Mouse (Mus musculus): Measurements from ENCODE around the gene Uimc1. TPM values are rescaled to one million over a fixed set of nuclear protein-coding genes. Genes with fewer than 3 reads are reported as not detected.

The Uimc1 gene
- polyA plus RNA-seq, 1 experiment = 70.3 TPM

- 15% methylated on average over 8 of the region's 8 CpGs for WGBS
- no peak overlapping the region for H3K27ac ChIP-seq (ENCODE audit: control insufficient read depth, insufficient read depth, low read depth, low read length, poor library complexity)
- TF ChIP-seq POLR2A (IDR thresholded peaks at IDR 0.05; ENCODE audit: borderline replicate concordance, control insufficient read depth, low read depth, low read length) = no peak
- no peak for TF ChIP-seq CTCF (IDR thresholded peaks at IDR 0.05; ENCODE audit: control insufficient read depth, insufficient read depth, low read length)
Measured at GRCm38 (mm10) chr13:54983001-54983400, 117.1 kb downstream of the Uimc1 start.

DNA sequence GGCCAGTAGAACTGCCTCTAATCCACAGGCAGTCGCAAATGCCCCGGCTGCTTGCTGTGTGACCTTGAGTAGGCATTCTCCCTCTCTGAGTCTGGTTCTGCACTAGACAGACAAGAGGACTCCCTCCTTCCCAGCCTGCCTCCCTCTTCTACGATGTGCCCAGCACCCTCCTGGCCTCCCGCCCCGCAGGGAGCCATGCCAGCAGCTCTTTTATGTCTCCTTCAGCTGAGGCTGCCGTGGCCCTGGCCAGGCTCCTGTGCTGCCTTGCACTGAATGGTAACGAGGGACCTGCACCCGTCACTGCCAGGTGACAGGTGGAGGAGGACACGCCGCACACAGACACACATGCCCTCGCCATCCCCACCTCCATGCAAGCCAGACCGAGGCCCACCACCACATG, 119.1 kb downstream of the Uimc1 start:
- TF ChIP-seq CTCF (IDR thresholded peaks at IDR 0.05; ENCODE audit: control insufficient read depth, insufficient read depth, low read length) = no peak
- no peak; the same call in 1 of the 2 replicates for TF ChIP-seq POLR2A (IDR thresholded peaks at IDR 0.05; ENCODE audit: borderline replicate concordance, control insufficient read depth, low read depth, low read length)
- 82% methylated on average over 12 of the region's 12 CpGs for WGBS
- no peaks in the 10 kb centered on the region for H3K4me1 ChIP-seq (ENCODE audit: control insufficient read depth, insufficient read depth, low read length)
- H3K4me3 ChIP-seq (replicated peaks; ENCODE audit: control insufficient read depth, low read depth, low read length) = no peak overlapping the region
- no peak overlapping the region for H3K27ac ChIP-seq (ENCODE audit: control insufficient read depth, insufficient read depth, low read depth, low read length, poor library complexity)

More at GRCm38 (mm10) chr13:54983001-54983400, 117.1 kb downstream of the Uimc1 start:
- Histone ChIP-seq H3K4me3 (replicated peaks; ENCODE audit: control insufficient read depth, low read depth, low read length) (no peak overlapping the region), H3K4me1 (ENCODE audit: control insufficient read depth, insufficient read depth, low read length) (peaks cover 1% of the 10 kb centered on the region; the same call in 1 of the 2 replicates)

DNA sequence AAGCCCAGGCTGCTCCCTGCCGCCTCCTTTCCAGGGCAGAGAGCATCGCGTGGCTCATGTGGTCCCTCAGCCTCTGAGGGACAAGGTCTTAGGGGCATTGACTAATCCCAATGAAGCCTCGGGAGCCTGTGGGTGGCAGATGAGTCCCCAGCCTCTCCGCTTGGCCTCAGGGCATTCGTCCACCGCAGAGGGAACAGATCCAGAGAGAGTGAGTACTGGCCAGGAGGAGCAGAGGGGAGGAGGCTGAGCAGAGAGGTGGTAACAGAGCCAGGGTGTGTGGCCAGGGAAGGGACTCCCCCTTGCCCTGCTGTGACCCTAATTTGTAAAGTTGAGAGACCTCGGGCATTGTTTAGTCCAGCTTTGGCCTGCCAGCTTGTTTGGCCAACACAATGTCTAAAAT, 121.3 kb downstream of the Uimc1 start:
- Histone ChIP-seq H3K4me3 (replicated peaks; ENCODE audit: control insufficient read depth, low read depth, low read length) (no peak overlapping the region), H3K27ac (ENCODE audit: control insufficient read depth, insufficient read depth, low read depth, low read length, poor library complexity) (no peak overlapping the region), H3K4me1 (ENCODE audit: control insufficient read depth, insufficient read depth, low read length) (no peaks in the 10 kb centered on the region)
- WGBS = 77% methylated on average over 8 of the region's 8 CpGs
- TF ChIP-seq POLR2A (IDR thresholded peaks at IDR 0.05; ENCODE audit: borderline replicate concordance, control insufficient read depth, low read depth, low read length) (no peak), CTCF (IDR thresholded peaks at IDR 0.05; ENCODE audit: control insufficient read depth, insufficient read depth, low read length) (no peak)

Other genes starting within 250 kb of the Uimc1 start
- 0.79 and 1.4 TPM in 2 replicates for gene Unc5a, start 150.9 kb downstream of the Uimc1 start, polyA plus RNA-seq (2011; ENCODE audit: insufficient read depth, insufficient read length, low replicate concordance, missing spikeins)
- 34.6 and 96.1 TPM in 2 replicates for gene Hk3, start 78.9 kb downstream of the Uimc1 start, polyA plus RNA-seq (2011; ENCODE audit: insufficient read depth, insufficient read length, low replicate concordance, missing spikeins)
- gene Zfp346, start 5.0 kb upstream of the Uimc1 start, polyA plus RNA-seq (2011; ENCODE audit: insufficient read depth, insufficient read length, low replicate concordance, missing spikeins) = 12.2 and 19.8 TPM in 2 replicates
- not detected in 2 replicates for gene Gm17617, start 33.2 kb upstream of the Uimc1 start, polyA plus RNA-seq (2011; ENCODE audit: insufficient read depth, insufficient read length, low replicate concordance, missing spikeins)
- not detected in 2 replicates for gene Fgfr4, start 52.3 kb upstream of the Uimc1 start, polyA plus RNA-seq (2011; ENCODE audit: insufficient read depth, insufficient read length, low replicate concordance, missing spikeins)
- 20.1 and 45.9 TPM in 2 replicates for gene Nsd1, start 109.5 kb upstream of the Uimc1 start, polyA plus RNA-seq (2011; ENCODE audit: insufficient read depth, insufficient read length, low replicate concordance, missing spikeins)
- 74.2 and 109 TPM in 2 replicates for gene Prelid1, start 220.2 kb upstream of the Uimc1 start, polyA plus RNA-seq (2011; ENCODE audit: insufficient read depth, insufficient read length, low replicate concordance, missing spikeins)
- gene Rab24, start 221.6 kb upstream of the Uimc1 start, polyA plus RNA-seq (2011; ENCODE audit: insufficient read depth, insufficient read length, low replicate concordance, missing spikeins) = 119 and 194 TPM in 2 replicates
- 46.2 and 59.0 TPM in 2 replicates for gene Mxd3, start 229.5 kb upstream of the Uimc1 start, polyA plus RNA-seq (2011; ENCODE audit: insufficient read depth, insufficient read length, low replicate concordance, missing spikeins)